Mouse (Mus musculus): Measurements from ENCODE around the gene Bbs9.
A peak's percentile ranks its signal among the peaks of the same experiment; 100 is the strongest.

DNA sequence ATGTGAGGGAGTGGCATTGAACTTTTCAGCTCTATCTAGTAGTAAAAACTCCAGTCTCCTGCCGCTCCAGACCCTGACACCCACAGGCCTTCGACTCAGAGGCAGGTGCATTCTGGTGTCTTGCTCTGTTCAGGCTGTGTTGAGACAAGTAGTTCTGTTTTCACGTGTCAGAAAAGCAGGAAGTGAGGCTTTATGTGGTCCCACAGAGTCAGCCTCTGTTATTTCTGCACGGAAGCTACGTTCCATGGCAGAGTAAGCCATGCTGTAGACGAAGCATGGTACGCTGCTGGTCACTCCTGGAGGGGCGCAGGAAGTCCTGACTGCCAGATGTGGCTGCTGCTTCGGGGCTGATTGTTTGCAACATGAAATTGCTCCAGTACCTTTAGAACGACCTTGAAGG, 174.1 kb downstream of the Bbs9 start:
- peak; percentile 92 for TF ChIP-seq BHLHE40 (IDR thresholded peaks at IDR 0.05; ENCODE audit: low read depth, low read length)
- peak; percentile 65 for TF ChIP-seq JUN (IDR thresholded peaks at IDR 0.05; ENCODE audit: insufficient read depth, low read depth, low read length)
- no peak for TF ChIP-seq CTCF (conservative IDR thresholded peaks at IDR 0.05 in 1 of 2, IDR thresholded peaks at IDR 0.05 in 1 of 2; ENCODE audit: low read depth in 2 of 2, low read length in 2 of 2)
- TF ChIP-seq MAFK (IDR thresholded peaks at IDR 0.05; ENCODE audit: insufficient replicate concordance, low read length): no peak
- peak; percentile 45 for TF ChIP-seq POLR2A (IDR thresholded peaks at IDR 0.05; ENCODE audit: low read depth, low read length)
- peak; percentile 74 for TF ChIP-seq MEF2A (IDR thresholded peaks at IDR 0.05; ENCODE audit: borderline replicate concordance, low read depth, low read length)
- TF ChIP-seq RCOR1 (conservative IDR thresholded peaks at IDR 0.05; ENCODE audit: low read depth, low read length): no peak
- TF ChIP-seq RAD21 (IDR thresholded peaks at IDR 0.05; ENCODE audit: low read depth, low read length): no peak; the same call in none of the 2 replicates
